Mouse (Mus musculus) urinary bladder, postnatal 25 days (tissue): Measurements from ENCODE around the gene Alg12.
"Not testable (repeated sequence)": the region's sequence is repeated elsewhere in the genome, so short reads cannot be mapped to it uniquely, and the experiment has no call there.

Source experiments
- DNase-seq: peaks from one replicate; pipeline ENCODE4 v3.0.0; 2022; ENCODE audit warnings: low spot score

Gene Alg12

GRCm38 (mm10) chr15:88830696-88831095 lies 11.6 kb upstream of the Alg12 start:
- no peak for DNase-seq

DNA sequence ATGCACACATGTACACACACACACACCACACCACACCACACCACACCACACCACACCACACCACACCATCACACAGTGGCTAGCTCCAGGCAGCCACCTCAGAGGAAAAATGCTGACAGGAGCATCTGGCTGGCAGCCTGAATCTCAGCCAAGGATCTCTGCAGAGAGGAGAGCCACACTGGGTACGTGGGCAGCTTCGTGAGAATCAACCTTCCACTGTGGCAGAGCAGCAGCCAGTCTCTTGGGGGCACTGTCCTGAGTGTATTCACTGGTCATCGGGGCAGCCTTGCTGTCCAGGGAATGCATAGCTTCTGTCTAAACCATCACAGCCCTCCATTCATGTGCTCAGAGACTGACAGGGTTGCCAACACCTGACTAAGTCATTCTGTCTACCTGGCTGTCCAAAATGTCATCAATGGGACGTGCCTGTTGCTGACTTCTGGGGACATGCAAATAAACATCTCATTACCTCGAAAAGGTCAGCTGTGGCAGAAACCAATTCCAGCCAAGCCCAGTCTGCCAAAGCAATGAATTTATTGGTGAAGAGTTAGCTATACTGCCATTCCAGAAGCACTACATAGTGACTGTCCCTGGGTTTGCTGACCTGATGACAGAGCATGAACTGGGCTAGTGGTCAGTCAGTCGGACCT lies 10.8 kb upstream of the Alg12 start:
- DNase-seq: no peak

- peak; percentile 91 for DNase-seq
These were observed 9.9 kb upstream of the Alg12 start for GRCm38 (mm10) chr15:88828800-88829705.

DNA sequence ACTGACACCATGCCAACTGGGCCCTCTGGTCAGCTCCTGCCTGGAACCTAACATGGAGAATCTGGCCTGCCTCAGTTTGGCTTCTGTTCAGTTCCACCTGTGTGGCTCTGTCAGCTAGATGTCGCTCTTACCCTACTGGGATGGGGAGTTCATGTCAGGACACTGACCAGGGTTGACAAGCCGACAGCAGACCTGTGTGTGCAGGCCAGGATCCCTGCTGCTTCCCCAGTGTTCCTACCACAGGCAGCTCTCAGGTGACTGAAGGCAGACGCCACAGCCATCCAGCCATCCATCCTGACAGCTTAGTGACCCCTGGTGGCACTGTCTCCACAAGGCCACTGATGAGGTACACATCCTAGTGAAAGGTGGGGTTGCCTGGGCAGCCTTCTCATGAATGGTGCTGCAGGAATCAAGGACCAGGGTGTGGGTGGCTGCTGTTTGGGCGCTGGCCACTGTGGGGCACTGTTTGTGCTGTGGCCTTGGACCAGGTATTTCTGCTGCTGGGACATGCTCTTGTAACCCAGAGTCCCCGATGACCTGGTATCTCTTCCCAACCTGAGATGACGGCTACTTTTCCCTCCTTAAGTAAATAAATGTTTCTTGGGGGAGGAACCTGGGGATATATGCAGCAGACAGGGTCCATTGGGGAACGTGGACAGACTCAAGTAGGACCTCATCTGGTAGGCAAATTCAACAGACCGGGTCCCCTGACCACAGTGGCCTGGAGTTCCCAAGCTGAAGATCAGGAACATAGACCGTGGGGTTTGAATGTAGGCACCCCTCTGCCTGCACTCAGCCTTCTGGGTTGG lies 9.1 kb upstream of the Alg12 start:
- peak; percentile 56 for DNase-seq

GRCm38 (mm10) chr15:88827466-88827865 lies 8.3 kb upstream of the Alg12 start:
- no peak for DNase-seq

- no peak for DNase-seq
These were observed 4.3 kb upstream of the Alg12 start for GRCm38 (mm10) chr15:88823376-88823775.

DNA sequence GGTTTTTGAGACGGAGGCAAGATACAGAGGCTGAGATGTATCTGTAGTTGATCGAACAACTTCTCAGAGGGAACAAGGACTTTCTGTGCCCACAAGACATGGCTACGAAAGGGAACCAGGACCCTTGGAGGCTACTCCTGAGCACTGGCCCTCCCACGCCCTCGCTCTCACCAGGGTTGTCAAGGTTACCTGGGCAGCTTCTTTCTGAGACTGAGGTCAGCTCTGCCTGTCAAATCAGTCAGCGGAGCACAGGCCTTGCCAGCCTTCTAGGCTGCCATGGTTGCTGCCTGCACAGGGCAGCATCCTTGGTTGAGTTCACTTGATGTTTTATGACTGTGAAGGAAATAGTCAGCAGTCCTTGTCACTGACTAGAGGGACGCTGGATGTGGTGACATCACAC lies 3.4 kb upstream of the Alg12 start:
- no peak for DNase-seq

- DNase-seq: no peak
These were observed 2.3 kb upstream of the Alg12 start for GRCm38 (mm10) chr15:88821403-88821802.

DNA sequence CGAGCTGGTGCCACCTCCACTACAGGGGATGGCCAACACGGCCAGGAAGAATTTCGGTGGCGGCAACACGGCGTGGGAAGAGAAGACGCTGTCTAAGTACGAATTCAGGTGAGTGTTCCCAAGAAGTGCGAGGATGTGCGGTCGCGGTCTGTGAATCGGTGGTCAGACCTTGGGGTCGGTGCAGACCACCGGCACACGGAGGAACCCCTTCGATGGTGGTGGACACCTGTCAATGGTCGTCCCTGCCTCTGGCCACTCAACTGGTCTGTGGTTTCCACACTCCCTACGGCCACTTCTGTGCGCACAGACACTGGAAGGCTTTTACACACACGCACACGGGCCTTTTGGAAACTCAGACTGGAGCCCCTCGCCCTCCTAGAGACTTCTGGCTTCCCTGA lies 787 bp upstream of the Alg12 start:
- DNase-seq: no peak

DNA sequence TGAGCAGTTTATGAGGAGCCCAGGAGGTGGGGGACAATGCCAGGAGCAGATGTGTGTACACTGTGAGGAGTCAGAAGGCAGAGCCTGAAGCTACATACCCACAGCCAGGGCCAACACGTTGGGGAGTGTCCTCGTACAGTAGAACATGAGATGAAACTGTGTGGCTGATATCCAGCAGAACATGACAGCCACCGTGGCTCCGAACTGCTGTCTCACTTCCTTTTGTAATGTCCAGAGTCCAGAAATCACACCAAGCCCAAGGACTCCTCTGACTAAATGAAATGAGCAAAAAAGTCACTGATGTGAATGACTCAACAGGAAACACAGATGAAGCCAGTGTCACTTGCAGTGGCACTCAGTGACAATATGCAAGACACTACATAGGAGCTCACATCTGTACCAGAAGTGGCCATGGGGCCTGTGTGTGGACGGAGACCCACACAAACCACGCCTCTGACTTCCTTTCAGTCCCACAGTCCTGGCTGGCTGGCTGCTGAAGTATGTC lies 3.9 kb downstream of the Alg12 start:
- no peak for DNase-seq

- no peak for DNase-seq
These were observed 4.6 kb downstream of the Alg12 start for GRCm38 (mm10) chr15:88814411-88815047.

DNA sequence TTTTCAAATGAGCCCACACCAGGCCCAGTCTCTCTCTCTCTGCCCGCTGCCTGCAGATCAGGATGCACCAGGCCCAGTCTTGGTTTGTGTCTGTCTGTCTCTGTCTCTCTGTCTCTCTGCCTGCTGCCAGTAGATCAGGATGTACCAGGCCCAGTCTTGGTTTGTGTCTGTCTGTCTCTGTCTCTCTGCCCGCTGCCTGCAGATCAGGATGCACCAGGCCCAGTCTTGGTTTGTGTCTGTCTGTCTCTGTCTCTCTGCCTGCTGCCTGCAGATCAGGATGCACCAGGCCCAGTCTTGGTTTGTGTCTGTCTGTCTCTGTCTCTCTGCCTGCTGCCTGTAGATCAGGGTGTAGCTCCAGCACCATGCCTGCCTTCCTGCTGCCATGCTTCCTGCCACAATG lies 5.2 kb downstream of the Alg12 start:
- DNase-seq: not testable (repeated sequence)

GRCm38 (mm10) chr15:88813262-88813661 lies 5.9 kb downstream of the Alg12 start:
- DNase-seq: no peak

DNA sequence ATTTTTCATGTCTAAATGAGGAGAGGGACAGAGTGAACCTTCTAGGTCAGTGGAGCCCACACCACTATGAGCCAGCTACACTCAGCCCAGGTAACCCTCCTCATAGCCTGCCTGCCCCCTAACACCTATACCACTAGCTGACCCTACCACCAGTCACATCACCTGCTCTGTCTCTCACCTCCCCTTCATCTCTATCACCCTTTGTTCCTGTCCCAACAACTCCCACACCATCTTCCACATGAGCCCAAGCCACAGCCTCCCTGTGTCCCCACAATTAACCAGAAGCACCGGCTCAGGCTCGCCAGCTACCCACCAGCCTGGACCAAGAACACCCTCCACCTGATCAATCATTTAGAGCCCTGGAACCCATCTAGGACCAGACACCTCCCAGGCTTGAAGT lies 8.7 kb downstream of the Alg12 start:
- no peak for DNase-seq

- no peak for DNase-seq
These were observed 11.0 kb downstream of the Alg12 start for GRCm38 (mm10) chr15:88808121-88808520.

DNA sequence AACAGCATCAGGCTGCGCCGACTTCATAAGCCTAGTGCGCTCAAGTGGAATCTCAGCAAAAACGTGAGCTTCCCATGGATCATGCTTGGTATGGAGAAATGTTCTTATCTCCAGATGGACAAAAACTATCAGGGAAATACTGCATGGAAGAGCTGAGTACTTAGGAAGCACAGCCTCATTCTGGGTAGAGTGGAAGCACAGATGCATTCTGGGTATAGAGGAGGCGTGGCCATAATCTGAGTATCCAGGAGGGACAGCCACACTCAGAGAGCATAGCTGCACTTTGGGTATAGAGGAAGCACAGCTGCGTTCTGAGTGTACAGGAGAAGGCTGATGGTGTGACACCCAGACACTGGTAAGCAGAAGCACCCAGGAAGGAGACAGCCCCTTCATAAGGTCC lies 16.8 kb downstream of the Alg12 start:
- no peak for DNase-seq

DNA sequence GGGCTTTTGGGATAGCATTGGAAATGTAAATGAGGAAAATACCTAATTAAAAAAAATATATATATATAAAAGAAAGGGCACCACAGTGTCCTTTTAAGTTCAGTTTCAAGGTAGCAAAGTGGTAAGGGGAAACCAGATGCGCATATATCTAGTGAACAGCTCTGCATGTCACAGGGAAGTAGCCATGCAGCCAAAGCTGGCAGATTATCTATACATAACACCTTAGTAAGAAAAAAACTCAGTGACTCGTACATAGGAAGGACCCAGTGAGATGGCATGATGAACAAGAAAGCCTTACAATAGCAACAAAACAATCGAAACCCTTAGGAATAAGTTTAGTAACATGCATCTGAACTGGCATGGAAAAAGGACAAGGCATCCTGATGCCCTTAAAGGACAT lies 17.2 kb downstream of the Alg12 start:
- no peak for DNase-seq

DNA sequence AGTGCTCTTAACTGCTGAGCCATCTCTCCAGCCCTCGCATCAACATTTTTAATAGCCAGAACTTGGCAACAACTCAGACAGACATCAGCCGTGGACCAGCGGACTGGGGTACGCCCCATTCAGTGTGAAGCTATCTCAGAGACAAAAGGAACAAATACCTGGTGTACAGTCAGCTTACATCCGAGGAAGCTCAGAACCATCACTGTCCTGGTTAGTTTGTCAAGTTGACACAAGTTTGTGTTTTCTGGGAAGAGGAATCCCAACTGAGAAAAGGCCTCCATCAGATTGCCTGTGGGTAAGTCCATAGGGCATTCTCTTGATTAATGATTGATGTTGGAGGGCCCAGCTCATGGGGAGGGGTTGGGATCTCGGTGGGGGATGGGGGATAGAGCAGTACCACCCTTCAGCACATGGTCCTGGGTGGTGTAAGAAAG lies 18.2 kb downstream of the Alg12 start:
- no peak for DNase-seq

- no peak for DNase-seq
These were observed 19.2 kb downstream of the Alg12 start for GRCm38 (mm10) chr15:88799950-88800371.

DNA sequence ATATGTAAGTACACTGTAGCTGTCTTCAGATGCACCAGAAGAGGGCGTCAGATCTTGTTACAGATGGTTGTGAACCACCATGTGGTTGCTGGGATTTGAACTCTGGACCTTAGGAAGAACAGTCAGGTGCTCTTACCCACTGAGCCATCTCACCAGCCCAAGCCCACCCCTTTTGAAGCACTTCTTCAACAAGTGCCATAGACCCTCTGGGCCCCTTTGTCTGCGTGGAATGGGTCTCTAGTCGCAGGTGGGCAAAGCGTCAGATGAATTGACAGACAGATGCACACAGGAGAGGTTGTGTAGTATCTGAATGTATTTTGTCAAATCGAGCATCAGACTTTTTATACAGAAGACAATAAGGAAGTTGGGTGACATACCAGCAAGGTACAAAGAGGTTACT lies 24.4 kb downstream of the Alg12 start:
- DNase-seq: not testable (repeated sequence)

- no peak for DNase-seq
These were observed 26.8 kb downstream of the Alg12 start for GRCm38 (mm10) chr15:88792140-88792850.
